Mouse (Mus musculus): ENCODE data around the gene Mepe. TPM values are rescaled to one million over a fixed set of nuclear protein-coding genes. Genes with fewer than 3 reads are reported as not detected.

Gene Mepe
- total and polyA plus RNA-seq, 2 experiments from 2014 or later = not detected

GRCm38 (mm10) chr5:104327876-104328275, 2.7 kb downstream of the Mepe start:
- TF ChIP-seq CTCF (IDR thresholded peaks at IDR 0.05) = no peak
- no peak for DNase-seq (ENCODE audit: low spot score)
- no peak overlapping the region for H3K4me3 ChIP-seq (ENCODE audit: low read depth, low read length)
- no peak overlapping the region for H3K27ac ChIP-seq (ENCODE audit: low read depth, low read length)
- H3K9ac ChIP-seq (replicated peaks; ENCODE audit: low read length, poor library complexity, severe bottlenecking) = no peak overlapping the region
- H3K36me3 ChIP-seq (ENCODE audit: insufficient read depth, low read length) = no peaks in the 10 kb centered on the region
- H3K4me1 ChIP-seq (ENCODE audit: insufficient read depth, low read length) = no peaks in the 10 kb centered on the region
- H3K27me3 ChIP-seq (ENCODE audit: insufficient read depth, low read length) = no peaks in the 10 kb centered on the region
- ATAC-seq (ENCODE audit: low FRiP score) = peak; percentile 16; the same call in 1 of the 2 replicates
- no peaks in the 10 kb centered on the region for H3K9me3 ChIP-seq (ENCODE audit: low read length)
- H3K4me2 ChIP-seq (ENCODE audit: low read depth, low read length, poor library complexity, severe bottlenecking) = no peak overlapping the region

- WGBS = 78% methylated on average over 4 of the region's 4 CpGs
- ATAC-seq (ENCODE audit: low FRiP score) (peak; percentile 39; the same call in 1 of the 2 replicates), DNase-seq (ENCODE audit: low spot score) (peak; percentile 17)
- no peaks in the 10 kb centered on the region for H3K27me3 ChIP-seq (ENCODE audit: insufficient read depth, low read length)
- no peaks in the 10 kb centered on the region for H3K9me3 ChIP-seq (ENCODE audit: low read length)
- H3K4me1 ChIP-seq (ENCODE audit: insufficient read depth, low read length) = no peaks in the 10 kb centered on the region
- no peaks in the 10 kb centered on the region for H3K36me3 ChIP-seq (ENCODE audit: insufficient read depth, low read length)
- no peak overlapping the region for H3K4me2 ChIP-seq (ENCODE audit: low read depth, low read length, poor library complexity, severe bottlenecking)
- no peak overlapping the region for H3K9ac ChIP-seq (replicated peaks; ENCODE audit: low read length, poor library complexity, severe bottlenecking)
- H3K4me3 ChIP-seq (ENCODE audit: low read depth, low read length) = no peak overlapping the region
- no peak overlapping the region for H3K27ac ChIP-seq (ENCODE audit: low read depth, low read length)
- no peak for TF ChIP-seq CTCF (IDR thresholded peaks at IDR 0.05)
Measured at GRCm38 (mm10) chr5:104328317-104328850, 3.3 kb downstream of the Mepe start.

GRCm38 (mm10) chr5:104329381-104329780, 4.3 kb downstream of the Mepe start:
- no peak overlapping the region for H3K4me2 ChIP-seq (ENCODE audit: low read depth, low read length, poor library complexity, severe bottlenecking)
- H3K9ac ChIP-seq (replicated peaks; ENCODE audit: low read length, poor library complexity, severe bottlenecking) = no peak overlapping the region
- no peaks in the 10 kb centered on the region for H3K27me3 ChIP-seq (ENCODE audit: insufficient read depth, low read length)
- DNase-seq (ENCODE audit: low spot score) = no peak
- no peak overlapping the region for H3K27ac ChIP-seq (ENCODE audit: low read depth, low read length)
- H3K36me3 ChIP-seq (ENCODE audit: insufficient read depth, low read length) = no peaks in the 10 kb centered on the region
- H3K9me3 ChIP-seq (ENCODE audit: low read length) = no peaks in the 10 kb centered on the region
- WGBS = 67% methylated on average over 5 of the region's 5 CpGs
- TF ChIP-seq CTCF (IDR thresholded peaks at IDR 0.05) = no peak
- no peaks in the 10 kb centered on the region for H3K4me1 ChIP-seq (ENCODE audit: insufficient read depth, low read length)
- no peak for ATAC-seq (ENCODE audit: low FRiP score)
- H3K4me3 ChIP-seq (ENCODE audit: low read depth, low read length) = no peak overlapping the region

DNA sequence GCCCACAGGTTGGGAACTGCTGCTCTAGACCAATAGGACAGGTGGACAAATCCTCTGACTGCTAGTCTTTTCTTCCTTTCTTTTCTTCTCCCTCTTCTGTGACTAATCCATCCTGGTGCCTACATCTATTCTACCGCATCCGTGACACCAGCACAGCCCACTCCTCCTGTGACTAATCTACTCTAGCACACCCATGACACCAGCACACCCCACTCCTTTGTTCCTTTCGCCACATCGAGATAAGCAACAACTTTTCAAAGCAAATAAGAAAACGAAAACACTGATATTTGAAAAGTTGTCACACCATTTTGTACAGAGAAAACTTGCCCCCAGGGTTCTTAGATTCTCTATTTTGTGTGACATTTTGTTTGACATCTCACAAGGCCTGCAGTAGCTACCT, 5.0 kb downstream of the Mepe start:
- Histone ChIP-seq H3K4me1 (ENCODE audit: insufficient read depth, low read length) (no peaks in the 10 kb centered on the region), H3K4me3 (ENCODE audit: low read depth, low read length) (no peak overlapping the region), H3K9ac (replicated peaks; ENCODE audit: low read length, poor library complexity, severe bottlenecking) (no peak overlapping the region), H3K27ac (ENCODE audit: low read depth, low read length) (no peak overlapping the region), H3K4me2 (ENCODE audit: low read depth, low read length, poor library complexity, severe bottlenecking) (no peak overlapping the region), H3K9me3 (ENCODE audit: low read length) (no peaks in the 10 kb centered on the region), H3K27me3 (ENCODE audit: insufficient read depth, low read length) (no peaks in the 10 kb centered on the region), H3K36me3 (ENCODE audit: insufficient read depth, low read length) (no peaks in the 10 kb centered on the region)
- TF ChIP-seq CTCF (IDR thresholded peaks at IDR 0.05) = no peak
- no peak for DNase-seq (ENCODE audit: low spot score)
- 41% methylated on average over 5 of the region's 5 CpGs for WGBS
- ATAC-seq (ENCODE audit: low FRiP score) = no peak

GRCm38 (mm10) chr5:104332296-104332695, 7.2 kb downstream of the Mepe start:
- Histone ChIP-seq H3K36me3 (ENCODE audit: insufficient read depth, low read length) (no peaks in the 10 kb centered on the region), H3K4me3 (ENCODE audit: low read depth, low read length) (no peak overlapping the region), H3K27ac (ENCODE audit: low read depth, low read length) (no peak overlapping the region), H3K9me3 (ENCODE audit: low read length) (no peaks in the 10 kb centered on the region), H3K4me1 (ENCODE audit: insufficient read depth, low read length) (no peaks in the 10 kb centered on the region), H3K9ac (replicated peaks; ENCODE audit: low read length, poor library complexity, severe bottlenecking) (no peak overlapping the region), H3K4me2 (ENCODE audit: low read depth, low read length, poor library complexity, severe bottlenecking) (no peak overlapping the region), H3K27me3 (ENCODE audit: insufficient read depth, low read length) (no peaks in the 10 kb centered on the region)
- TF ChIP-seq CTCF (IDR thresholded peaks at IDR 0.05) = peak; percentile 35
- WGBS = 64% methylated on average over 3 of the region's 3 CpGs
- ATAC-seq (ENCODE audit: low FRiP score) = no peak
- no peak for DNase-seq (ENCODE audit: low spot score)

DNA sequence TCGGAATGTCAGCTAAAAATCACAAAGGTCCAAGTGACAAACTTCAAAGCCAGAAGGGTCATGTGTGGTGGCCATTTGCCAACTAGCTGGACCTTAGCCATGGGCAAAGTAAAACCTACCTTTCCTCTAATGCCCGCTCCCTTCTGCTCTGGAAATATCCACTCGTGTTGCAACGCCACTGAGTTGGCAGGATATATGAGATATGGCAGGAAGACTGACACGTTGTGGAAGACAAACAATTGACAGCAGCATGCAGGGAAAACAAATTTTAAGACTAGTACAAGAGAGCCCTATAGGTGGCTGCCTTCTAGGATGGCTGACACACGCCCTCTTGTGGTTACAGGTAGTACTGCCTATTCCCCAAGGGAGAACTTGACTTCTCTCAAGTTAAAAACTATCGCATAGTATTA, 8.1 kb downstream of the Mepe start:
- peak; percentile 97 for TF ChIP-seq CTCF (IDR thresholded peaks at IDR 0.05)
- Histone ChIP-seq H3K27me3 (ENCODE audit: insufficient read depth, low read length) (no peaks in the 10 kb centered on the region), H3K4me3 (ENCODE audit: low read depth, low read length) (no peak overlapping the region), H3K4me1 (ENCODE audit: insufficient read depth, low read length) (no peaks in the 10 kb centered on the region), H3K27ac (ENCODE audit: low read depth, low read length) (no peak overlapping the region), H3K4me2 (ENCODE audit: low read depth, low read length, poor library complexity, severe bottlenecking) (no peak overlapping the region), H3K9ac (replicated peaks; ENCODE audit: low read length, poor library complexity, severe bottlenecking) (no peak overlapping the region), H3K36me3 (ENCODE audit: insufficient read depth, low read length) (no peaks in the 10 kb centered on the region), H3K9me3 (ENCODE audit: low read length) (no peaks in the 10 kb centered on the region)
- ATAC-seq (ENCODE audit: low FRiP score) = peak; percentile 61; the same call in 1 of the 2 replicates
- WGBS = 40% methylated on average over 7 of the region's 7 CpGs
- peak; percentile 88 for DNase-seq (ENCODE audit: low spot score)
